Mouse (Mus musculus): Measurements from ENCODE around the gene Fam81a.

Gene Fam81a

GRCm38 (mm10) chr9:70142460-70142859 lies at the start of gene Fam81a:
Fam81a (minus strand) TSS chr9:70142560.
- CTCF ChIA-PET = interaction anchor here (0.7 kb wide), 1 partner anchor 23 kb away, joined by 3 read pairs; no protein-coding TSS in a partner anchor

- CTCF ChIA-PET = interaction anchor here (0.7 kb wide), 1 partner anchor 129 kb away, joined by 10 read pairs; no protein-coding TSS in a partner anchor
Measured at GRCm38 (mm10) chr9:70182639-70183038, 40.3 kb upstream of the Fam81a start.

- CTCF ChIA-PET = no interaction called here
Measured at GRCm38 (mm10) chr9:70181719-70182118, 39.4 kb upstream of the Fam81a start.

- CTCF ChIA-PET = no interaction called here
Measured at GRCm38 (mm10) chr9:70176291-70176690, 33.9 kb upstream of the Fam81a start.

GRCm38 (mm10) chr9:70174896-70175295 lies 32.5 kb upstream of the Fam81a start:
- CTCF ChIA-PET = no interaction called here

GRCm38 (mm10) chr9:70174291-70174848 lies 32.0 kb upstream of the Fam81a start:
- CTCF ChIA-PET = interaction anchor here (0.6 kb wide), 1 partner anchor 30 kb away, joined by 5 read pairs; no protein-coding TSS in a partner anchor

GRCm38 (mm10) chr9:70168973-70169372 lies 26.6 kb upstream of the Fam81a start:
- CTCF ChIA-PET = no interaction called here

GRCm38 (mm10) chr9:70160071-70160470 lies 17.7 kb upstream of the Fam81a start:
- CTCF ChIA-PET = no interaction called here

GRCm38 (mm10) chr9:70147618-70148017 lies 5.3 kb upstream of the Fam81a start:
- CTCF ChIA-PET = interaction anchor here (0.8 kb wide), 1 partner anchor 131 kb away, joined by 5 read pairs; no protein-coding TSS in a partner anchor

- CTCF ChIA-PET = no interaction called here
Measured at GRCm38 (mm10) chr9:70145426-70145825, 3.1 kb upstream of the Fam81a start.

GRCm38 (mm10) chr9:70143326-70143725 lies 966 bp upstream of the Fam81a start:
- CTCF ChIA-PET = interaction anchor here (0.7 kb wide), 1 partner anchor 68 kb away, joined by 3 read pairs; no protein-coding TSS in a partner anchor

GRCm38 (mm10) chr9:70141885-70142326 lies 454 bp downstream of the Fam81a start:
- CTCF ChIA-PET = interaction anchor here (0.7 kb wide), 1 partner anchor 22 kb away, joined by 3 read pairs; no protein-coding TSS in a partner anchor

- CTCF ChIA-PET = no interaction called here
Measured at GRCm38 (mm10) chr9:70140871-70141796, 1.2 kb downstream of the Fam81a start.

- CTCF ChIA-PET = no interaction called here
Measured at GRCm38 (mm10) chr9:70140340-70140739, 2.0 kb downstream of the Fam81a start.

GRCm38 (mm10) chr9:70139331-70139885 lies 3.0 kb downstream of the Fam81a start:
- CTCF ChIA-PET = interaction anchor here (0.8 kb wide), 1 partner anchor 9 kb away, joined by 8 read pairs; no protein-coding TSS in a partner anchor

- CTCF ChIA-PET = no interaction called here
Measured at GRCm38 (mm10) chr9:70138511-70138910, 3.8 kb downstream of the Fam81a start.

GRCm38 (mm10) chr9:70137991-70138390 lies 4.4 kb downstream of the Fam81a start:
- CTCF ChIA-PET = no interaction called here

GRCm38 (mm10) chr9:70135186-70135585 lies 7.2 kb downstream of the Fam81a start:
- CTCF ChIA-PET = no interaction called here

GRCm38 (mm10) chr9:70134716-70135115 lies 7.6 kb downstream of the Fam81a start:
- CTCF ChIA-PET = no interaction called here

GRCm38 (mm10) chr9:70134215-70134614 lies 8.1 kb downstream of the Fam81a start:
- CTCF ChIA-PET = no interaction called here

- CTCF ChIA-PET = interaction anchor here (0.5 kb wide), 1 partner anchor 9 kb away, joined by 8 read pairs; no protein-coding TSS in a partner anchor
Measured at GRCm38 (mm10) chr9:70130786-70131185, 11.6 kb downstream of the Fam81a start.

GRCm38 (mm10) chr9:70111869-70112286 lies 30.5 kb downstream of the Fam81a start:
- CTCF ChIA-PET = no interaction called here

Data from spleen, embryonic (tissue).